Mouse (Mus musculus) limb, embryonic 13.5 days (tissue): ENCODE results near the gene Olfr342. TPM values are rescaled to one million over a fixed set of nuclear protein-coding genes. Genes with fewer than 3 reads are reported as not detected.

Experiments
- ATAC-seq: fragments of 200-750 bp; cut with Nextera tagmentation; 2 replicates; pipeline ENCODE4 v1.8.0; 2017; ENCODE audit warnings: low read depth, moderate number of reproducible peaks, moderate TSS enrichment; ENCODE audit not compliant: low FRiP score
- H3K27ac ChIP-seq: fragments of 300-500 bp; sonication (generic); 2 replicates; pipeline ENCODE4 v1.5.1; 2015; ENCODE audit warnings: inconsistent platforms, mild to moderate bottlenecking, moderate library complexity
- H3K27me3 ChIP-seq: fragments of 300-500 bp; sonication (generic); 2 replicates; pipeline ENCODE4 v1.6.1; 2015; ENCODE audit warnings: mild to moderate bottlenecking, inconsistent platforms
- H3K36me3 ChIP-seq: fragments of 300-500 bp; sonication (generic); 2 replicates; pipeline ENCODE4 v1.6.1; 2015; ENCODE audit warnings: inconsistent platforms, mild to moderate bottlenecking, moderate library complexity
- H3K4me1 ChIP-seq: fragments of 300-500 bp; sonication (generic); 2 replicates; pipeline ENCODE4 v1.6.1; 2015; ENCODE audit warnings: inconsistent platforms
- H3K4me2 ChIP-seq: fragments of 300-500 bp; sonication (generic); replicated peaks from 2 replicates; pipeline ENCODE4 v1.6.1; 2015; ENCODE audit warnings: inconsistent platforms, mild to moderate bottlenecking, moderate library complexity
- H3K4me3 ChIP-seq: fragments of 300-500 bp; sonication (generic); 2 replicates; pipeline ENCODE4 v1.5.1; 2015; ENCODE audit warnings: moderate library complexity, mild to moderate bottlenecking, inconsistent platforms
- H3K9ac ChIP-seq: fragments of 300-500 bp; sonication (generic); 2 replicates; pipeline ENCODE4 v1.6.1; 2015; ENCODE audit warnings: mild to moderate bottlenecking, inconsistent platforms
- H3K9me3 ChIP-seq: fragments of 300-500 bp; sonication (generic); 2 replicates; pipeline ENCODE4 v1.6.1; 2016; ENCODE audit warnings: inconsistent platforms
- WGBS: fragments of 180-500 bp; shearing (Covaris S2); methylation state at CpG from one replicate; pipeline ENCODE4 v1.1.7; 2015; 5-methylcytosine and 5-hydroxymethylcytosine counted together
- polyA plus RNA-seq: library from polyadenylated mRNA; unstranded; fragments of >200 nt; fragmentation: Nextera tagmentation; extraction: Ambion mirVana; gene quantifications from 2 replicates; pipeline ENCODE4 v1.2.1, GENCODE M21; 2015

Olfr342 gene
- polyA plus RNA-seq = not detected in 2 replicates

DNA sequence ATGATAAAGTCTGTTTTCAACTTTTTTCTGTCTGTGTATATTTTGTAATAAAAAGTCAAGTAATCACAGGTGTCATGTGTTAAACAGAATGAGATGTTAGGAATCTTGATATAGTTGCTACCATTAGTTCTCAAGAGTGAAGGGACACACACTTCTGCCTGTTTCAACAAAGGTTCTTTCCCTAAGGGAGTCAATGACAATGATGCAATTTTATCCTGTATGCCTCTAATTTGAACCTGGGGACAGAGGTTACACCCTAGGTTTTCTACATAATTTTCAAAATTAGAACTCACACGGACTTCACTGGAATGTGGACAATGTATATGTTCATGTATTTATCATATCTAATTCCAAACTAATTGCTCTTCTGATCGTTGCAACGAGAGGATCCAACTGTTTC, at the start of gene Olfr342:
Olfr342 (plus strand) TSS at position 301 of the 400 bp plus-strand sequence.
- no peak for ATAC-seq
- H3K36me3 ChIP-seq = no peaks in the 10 kb centered on the region
- H3K4me2 ChIP-seq = no peak within 1 kb of the TSS
- H3K4me3 ChIP-seq = no peak within 1 kb of the TSS
- no peak within 1 kb of the TSS for H3K27ac ChIP-seq
- WGBS = 71% methylated on average over 3 of the region's 3 CpGs
- H3K27me3 ChIP-seq = no peaks in the 10 kb centered on the region
- no peaks in the 10 kb centered on the region for H3K4me1 ChIP-seq
- H3K9ac ChIP-seq = no peak within 1 kb of the TSS
- H3K9me3 ChIP-seq = peaks cover 12% of the 10 kb centered on the region; the same call in 1 of the 2 replicates

DNA sequence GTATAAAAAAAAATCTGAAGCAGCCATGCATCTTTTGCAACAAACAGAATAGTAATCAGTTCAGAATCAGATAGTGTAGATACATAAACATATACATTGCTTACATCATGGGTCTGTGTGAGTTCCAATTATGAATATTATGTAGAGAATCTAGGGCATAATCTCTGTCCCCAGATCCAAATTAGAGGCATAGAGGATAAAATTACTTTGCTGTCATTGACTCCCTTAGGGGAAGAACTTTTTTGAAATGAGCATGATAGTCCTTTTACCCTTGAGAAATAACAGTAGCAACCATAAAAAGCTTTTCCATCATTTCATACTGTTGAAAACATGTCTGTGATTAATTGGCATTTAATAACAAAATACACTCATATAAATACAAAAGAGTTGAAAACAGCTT, 42.4 kb upstream of the Olfr342 start, which contains the start of gene Olfr341:
Olfr341 (minus strand) TSS at position 101 of the 400 bp plus-strand sequence.
- Histone ChIP-seq H3K4me2 (no peak within 1 kb of the TSS), H3K27ac (no peak within 1 kb of the TSS), H3K27me3 (no peaks in the 10 kb centered on the region), H3K9ac (no peak within 1 kb of the TSS), H3K36me3 (no peaks in the 10 kb centered on the region), H3K4me1 (no peaks in the 10 kb centered on the region), H3K4me3 (no peak within 1 kb of the TSS), H3K9me3 (peaks cover 3% of the 10 kb centered on the region; the same call in 1 of the 2 replicates)
- ATAC-seq = no peak

DNA sequence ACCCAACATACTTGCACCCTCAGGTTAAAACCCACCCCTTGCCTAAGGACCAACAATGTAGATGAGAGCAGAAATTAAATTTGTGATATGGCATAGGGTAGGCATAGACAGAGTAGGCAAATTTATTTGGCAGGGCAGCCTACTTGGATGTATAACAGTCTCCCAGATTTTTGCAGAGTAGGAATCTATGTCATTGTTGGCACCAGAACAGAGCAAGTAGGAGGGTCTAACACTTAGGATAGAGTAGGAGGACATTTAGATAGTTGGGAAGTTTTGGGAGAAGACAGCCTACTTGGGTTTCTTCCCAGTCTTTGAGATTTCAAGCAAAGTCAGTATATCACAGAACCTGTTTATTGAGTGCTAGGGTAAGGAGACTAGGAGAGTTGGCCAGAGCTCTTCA, 40.4 kb downstream of the Olfr342 start:
- no peak overlapping the region for H3K4me3 ChIP-seq
- H3K9me3 ChIP-seq = 0 out of 2 replicates have a peak, but pooled peaks cover 10% of the 10 kb centered on the region
- H3K27ac ChIP-seq = no peak overlapping the region
- no peaks in the 10 kb centered on the region for H3K36me3 ChIP-seq
- no peaks in the 10 kb centered on the region for H3K4me1 ChIP-seq
- H3K9ac ChIP-seq = no peak overlapping the region
- no peak for ATAC-seq
- no peaks in the 10 kb centered on the region for H3K27me3 ChIP-seq
- H3K4me2 ChIP-seq = no peak overlapping the region

DNA sequence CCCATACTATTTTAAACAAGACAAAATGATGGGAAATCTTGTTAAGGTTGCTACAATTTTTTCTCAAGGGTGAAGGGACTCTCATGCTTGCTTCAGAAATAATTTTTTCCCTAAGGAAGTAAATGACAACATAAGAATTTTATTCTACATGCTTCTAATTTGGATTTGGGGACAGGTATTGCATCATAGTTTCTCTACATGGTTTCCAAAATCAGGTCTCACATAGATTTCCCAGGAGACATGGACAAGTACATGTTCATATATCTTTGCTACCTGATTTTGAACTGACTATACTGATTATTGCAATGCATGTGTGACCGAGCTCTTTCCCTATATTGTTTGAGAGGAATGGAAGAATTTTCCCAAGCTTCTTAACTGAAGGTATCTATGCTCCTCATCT, 41.6 kb downstream of the Olfr342 start, which contains the start of gene Olfr344:
Olfr344 (plus strand) TSS at position 301 of the 400 bp plus-strand sequence.
- H3K9ac ChIP-seq = no peak within 1 kb of the TSS
- 93% methylated on average over 1 of the region's 1 CpGs for WGBS
- H3K27ac ChIP-seq = no peak within 1 kb of the TSS
- no peak within 1 kb of the TSS for H3K4me2 ChIP-seq
- no peak for ATAC-seq
- H3K27me3 ChIP-seq = no peaks in the 10 kb centered on the region
- H3K4me3 ChIP-seq = no peak within 1 kb of the TSS
- H3K4me1 ChIP-seq = no peaks in the 10 kb centered on the region
- H3K9me3 ChIP-seq = 0 out of 2 replicates have a peak, but pooled peaks cover 5% of the 10 kb centered on the region
- H3K36me3 ChIP-seq = no peaks in the 10 kb centered on the region

DNA sequence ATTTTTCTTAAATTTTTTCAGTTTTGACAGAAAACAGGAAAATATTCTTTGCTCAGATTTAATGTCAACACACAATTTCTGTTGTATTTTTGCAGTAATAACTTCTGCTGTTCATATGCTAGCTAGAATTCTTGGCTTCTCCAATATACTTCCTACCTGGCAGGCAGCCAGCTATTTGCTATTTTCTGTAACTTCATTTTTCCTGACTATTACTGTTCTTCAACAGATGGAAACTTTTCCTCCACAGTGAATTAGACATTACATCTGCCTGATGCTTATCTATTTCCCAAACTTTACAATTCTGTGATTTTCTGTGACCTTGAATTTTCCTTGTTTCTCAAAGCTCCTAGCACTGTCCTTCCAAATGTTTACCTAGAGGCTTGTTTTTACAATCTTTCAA, 42.2 kb downstream of the Olfr342 start:
- Histone ChIP-seq H3K9ac (no peak overlapping the region), H3K9me3 (0 out of 2 replicates have a peak, but pooled peaks cover 5% of the 10 kb centered on the region), H3K27ac (no peak overlapping the region), H3K4me3 (no peak overlapping the region), H3K27me3 (no peaks in the 10 kb centered on the region), H3K36me3 (no peaks in the 10 kb centered on the region), H3K4me2 (no peak overlapping the region), H3K4me1 (no peaks in the 10 kb centered on the region)
- ATAC-seq = no peak

DNA sequence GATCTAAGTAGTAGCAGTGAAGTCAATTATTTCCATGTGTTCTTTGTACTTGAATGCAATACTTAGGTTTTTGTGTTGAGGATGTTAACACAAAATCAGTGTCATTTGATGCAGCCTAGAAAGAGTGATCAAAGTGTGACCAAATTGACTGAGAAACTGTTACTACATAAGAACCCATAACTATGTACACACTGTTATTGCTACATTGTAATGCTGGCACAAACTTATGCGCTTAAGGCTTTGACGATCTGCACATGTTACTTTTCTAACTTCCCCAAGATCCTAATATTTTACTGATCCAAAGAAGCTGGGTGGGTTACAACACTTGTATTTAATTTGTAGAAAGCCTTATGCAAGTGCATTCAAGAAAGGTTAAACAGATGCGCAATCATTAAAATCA, 43.0 kb downstream of the Olfr342 start:
- ATAC-seq = no peak
- Histone ChIP-seq H3K9me3 (0 out of 2 replicates have a peak, but pooled peaks cover 5% of the 10 kb centered on the region), H3K27ac (no peak overlapping the region), H3K4me2 (no peak overlapping the region), H3K9ac (no peak overlapping the region), H3K4me3 (no peak overlapping the region), H3K36me3 (no peaks in the 10 kb centered on the region), H3K27me3 (no peaks in the 10 kb centered on the region), H3K4me1 (no peaks in the 10 kb centered on the region)
- WGBS = 91% methylated on average over 3 of the region's 3 CpGs

Other genes starting within 250 kb of the Olfr342 start
- gene Olfr338, start 151.5 kb upstream of the Olfr342 start, polyA plus RNA-seq = not detected in 2 replicates
- not detected in 2 replicates for gene Olfr339, start 106.1 kb upstream of the Olfr342 start, polyA plus RNA-seq
- not detected in 2 replicates for gene Olfr340, start 72.4 kb upstream of the Olfr342 start, polyA plus RNA-seq
- not detected in 2 replicates for gene Olfr341, start 42.5 kb upstream of the Olfr342 start, polyA plus RNA-seq
- not detected in 2 replicates for gene Olfr344, start 41.7 kb downstream of the Olfr342 start, polyA plus RNA-seq
- gene Olfr345, start 115.0 kb downstream of the Olfr342 start, polyA plus RNA-seq = not detected in 2 replicates
- gene Olfr346, start 160.8 kb downstream of the Olfr342 start, polyA plus RNA-seq = not detected in 2 replicates
- not detected in 2 replicates for gene Olfr347, start 206.9 kb downstream of the Olfr342 start, polyA plus RNA-seq